Mouse (Mus musculus) G1E (cell line): Measurements from ENCODE around the gene Pkp4.

ENCODE experiments used
- CTCF ChIP-seq: IDR thresholded peaks from 2 replicates; pipeline ENCODE4 v1.5.1; 2012; ENCODE audit warnings: low read depth, low read length, inconsistent platforms, mixed read lengths
- GATA1 ChIP-seq: IDR thresholded peaks from 2 replicates; pipeline ENCODE4 v1.6.1; 2012; ENCODE audit warnings: borderline replicate concordance, low read length, inconsistent platforms, mixed read lengths
- GATA2 ChIP-seq: IDR thresholded peaks from 2 replicates; pipeline ENCODE4 v1.6.1; 2012; ENCODE audit warnings: low read depth, low read length, inconsistent platforms, borderline replicate concordance
- POLR2AphosphoS5 ChIP-seq: IDR thresholded peaks from 2 replicates; pipeline ENCODE4 v1.6.1; 2012; ENCODE audit warnings: low read depth, low read length, inconsistent platforms; ENCODE audit not compliant: insufficient replicate concordance
- TAL1 ChIP-seq: conservative IDR thresholded peaks from 2 replicates; pipeline ENCODE4 v1.6.1; 2012; ENCODE audit warnings: low read depth, low read length, inconsistent platforms, mixed read lengths

DNA sequence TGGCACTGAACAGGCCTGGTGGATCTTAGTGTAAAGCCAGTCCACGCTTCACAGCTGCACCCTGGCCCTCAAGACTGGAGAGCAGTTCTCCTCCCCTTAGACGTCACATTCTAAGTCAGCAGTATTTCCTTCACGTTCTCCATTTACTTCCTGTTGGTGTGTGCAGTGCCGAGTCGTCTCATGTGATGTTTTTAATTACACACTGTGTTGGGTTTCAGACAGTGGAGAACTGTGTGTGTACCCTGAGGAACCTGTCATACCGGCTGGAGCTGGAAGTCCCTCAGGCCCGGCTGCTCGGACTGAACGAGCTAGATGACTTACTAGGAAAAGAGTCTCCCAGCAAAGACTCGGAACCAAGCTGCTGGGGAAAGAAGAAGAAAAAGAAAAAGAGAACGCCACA, 177.9 kb downstream of the Pkp4 start:
- TF ChIP-seq GATA1 = no peak
- TF ChIP-seq TAL1 = no peak
- no peak for TF ChIP-seq POLR2AphosphoS5
- no peak for TF ChIP-seq CTCF
- no peak for TF ChIP-seq GATA2
